Mouse (Mus musculus) B cell, adult 67 days (primary cell): ENCODE data around the gene Dennd4a. TPM values are rescaled to one million over a fixed set of nuclear protein-coding genes. Genes with fewer than 3 reads are reported as not detected.

ENCODE experiments used
- total RNA-seq, 2 experiments: library from RNA; stranded (reverse); gene quantifications; 4 replicates each; pipeline ENCODE4 v1.2.4; 2023

The Dennd4a gene
- total RNA-seq = 100 to 1,000 TPM; 176 to 223 TPM

DNA sequence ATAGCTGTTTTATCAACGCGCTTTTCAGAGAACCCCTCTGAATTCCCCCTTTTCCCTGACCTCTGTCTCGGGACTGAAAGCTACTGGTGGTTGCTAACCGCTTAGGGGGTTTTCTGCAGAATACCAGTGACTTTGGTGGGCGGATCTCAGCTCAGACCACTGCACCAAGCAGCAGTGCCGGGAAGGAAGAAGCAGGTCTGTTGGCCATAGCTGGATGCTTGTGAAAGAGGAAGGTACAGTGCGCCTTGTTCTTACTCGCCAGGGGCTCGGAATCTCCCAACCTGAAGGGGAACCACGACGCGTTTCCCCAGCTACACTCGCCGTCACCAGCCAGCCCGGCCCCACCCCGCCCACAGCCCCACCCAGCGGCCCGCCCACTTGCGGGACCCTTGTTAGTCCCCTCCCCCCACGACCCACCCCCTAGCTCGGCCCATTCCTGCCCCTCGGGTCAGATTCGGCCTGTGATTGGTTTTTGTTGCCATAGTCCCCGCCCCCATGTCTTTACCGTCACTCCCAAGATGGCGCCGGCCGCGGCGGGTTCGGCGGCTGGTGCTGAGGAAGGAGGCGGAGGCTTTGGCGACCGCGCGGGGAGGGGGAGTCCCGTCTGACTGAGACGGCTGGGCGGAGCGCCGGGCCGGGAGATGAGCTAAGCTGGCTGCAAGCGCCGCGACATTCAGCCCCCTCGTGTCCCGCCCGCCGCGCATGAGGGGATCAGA is at the start of gene Dennd4a:
Dennd4a (plus strand) TSS at position 519 of the 716 bp plus-strand sequence.

DNA sequence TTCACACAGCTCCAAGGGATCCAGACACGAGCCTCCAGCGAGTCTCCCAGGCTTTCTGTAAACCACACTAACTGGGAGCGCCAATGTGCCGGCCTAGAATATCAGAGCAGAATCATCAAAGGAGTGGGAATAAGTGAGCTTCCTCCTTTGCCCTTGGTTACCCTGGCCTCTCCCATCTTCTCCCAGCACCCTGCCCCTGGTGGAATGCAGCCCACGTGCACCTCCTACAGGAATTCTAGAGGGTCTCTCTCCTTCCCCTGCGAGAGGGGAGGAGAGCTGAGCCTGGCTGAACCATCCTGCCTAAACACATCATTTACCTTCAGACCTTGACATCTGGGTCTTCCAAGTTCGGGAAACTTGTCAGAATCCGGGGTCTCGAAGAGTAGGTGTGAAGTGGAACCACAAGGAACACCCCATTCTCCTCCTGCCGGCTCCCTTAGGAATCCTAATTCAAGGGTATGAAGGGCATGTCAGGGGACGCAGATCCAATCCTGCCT is 140.1 kb downstream of the Dennd4a start, which contains the start of gene Slc24a1:
Slc24a1 (minus strand) TSS at position 447 of the 497 bp plus-strand sequence.

DNA sequence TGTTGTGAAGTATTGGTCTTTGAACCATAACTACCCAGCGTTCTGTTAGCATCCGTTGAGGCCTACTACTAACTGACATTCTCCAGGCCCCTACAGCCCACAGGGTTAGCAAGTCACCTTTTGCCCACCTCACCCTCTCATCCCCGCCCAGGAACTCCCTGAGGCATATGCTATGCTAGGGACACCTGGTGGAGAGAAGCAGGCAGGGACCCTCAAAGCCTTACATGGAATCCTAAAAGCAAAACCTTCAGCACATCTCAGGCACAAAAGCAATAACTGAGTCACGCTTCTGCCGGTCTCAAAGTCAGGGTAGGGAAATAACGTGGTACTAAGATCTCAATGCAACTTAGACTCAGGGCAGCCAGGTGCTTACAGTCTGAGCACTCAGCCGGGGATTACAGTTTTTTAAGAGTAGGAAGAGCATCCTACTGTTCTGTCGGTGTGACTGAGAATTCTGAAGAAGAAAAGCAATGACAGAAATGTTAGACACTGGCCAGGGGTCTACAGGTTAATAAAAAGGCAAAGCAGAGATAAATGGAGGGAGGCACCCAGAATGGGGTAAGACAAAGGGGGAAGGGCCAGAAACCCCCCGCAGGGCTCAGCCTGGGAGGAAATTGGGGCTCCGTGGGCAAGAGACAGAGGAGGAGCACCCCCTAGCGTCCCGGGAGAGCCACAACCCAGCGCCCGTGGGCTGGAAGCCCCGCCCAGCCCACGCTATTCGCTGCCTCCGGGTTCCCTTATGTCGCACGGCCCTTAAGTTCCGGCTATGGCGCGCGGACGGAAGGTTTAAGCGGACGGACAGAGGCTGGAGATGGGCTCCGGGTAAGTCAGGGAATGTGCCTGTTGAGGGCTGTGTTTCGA is 149.2 kb downstream of the Dennd4a start, which contains the start of gene Ints14:
Ints14 (plus strand) TSS at position 789 of the 861 bp plus-strand sequence.

Other genes starting within 250 kb of the Dennd4a start
- 100 to 1,000 TPM; 124 to 126 TPM for gene Rab11a, start 73.6 kb upstream of the Dennd4a start, total RNA-seq
- gene Slc24a1, start 140.3 kb downstream of the Dennd4a start, total RNA-seq = not detected
- gene Ints14, start 149.6 kb downstream of the Dennd4a start, total RNA-seq = 10 to 100 TPM; 30.6 to 33.5 TPM
- gene Hacd3, start 210.4 kb downstream of the Dennd4a start, total RNA-seq = 10 to 100 TPM; 20.0 to 22.5 TPM
- gene Dpp8, start 221.1 kb downstream of the Dennd4a start, total RNA-seq = 100 to 1,000 TPM; 102 to 104 TPM